Mouse (Mus musculus): Measurements from ENCODE around the gene 9030612E09Rik. TPM values are rescaled to one million over a fixed set of nuclear protein-coding genes. Genes with fewer than 3 reads are reported as not detected.
A peak's percentile ranks its signal among the peaks of the same experiment; 100 is the strongest.

9030612E09Rik gene
- total RNA-seq, 2 experiments from 2014 or later = 2.0 to 2.2 TPM

DNA sequence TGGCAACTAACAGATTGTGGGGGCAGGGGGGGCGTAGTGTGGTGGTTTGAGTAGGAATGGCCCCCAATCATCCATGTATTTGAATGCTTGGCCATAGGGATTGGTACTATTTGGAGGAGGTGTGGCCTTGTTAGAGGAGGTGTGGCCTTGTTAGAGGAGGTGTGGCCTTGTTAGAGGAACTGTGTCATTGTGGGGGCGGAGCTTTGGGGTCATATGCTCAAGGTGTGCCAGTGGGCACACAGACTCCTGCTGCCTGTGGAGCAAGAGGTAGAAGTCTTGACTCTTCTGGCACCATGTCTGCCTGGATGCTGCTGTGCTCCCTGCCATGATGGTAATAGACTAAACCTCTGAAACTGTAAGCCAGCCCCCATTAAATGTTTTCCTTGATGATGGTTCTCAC is 25.7 kb downstream of the 9030612E09Rik start:
- no peak for DNase-seq (ENCODE audit: low spot score in 2 of 2)

DNA sequence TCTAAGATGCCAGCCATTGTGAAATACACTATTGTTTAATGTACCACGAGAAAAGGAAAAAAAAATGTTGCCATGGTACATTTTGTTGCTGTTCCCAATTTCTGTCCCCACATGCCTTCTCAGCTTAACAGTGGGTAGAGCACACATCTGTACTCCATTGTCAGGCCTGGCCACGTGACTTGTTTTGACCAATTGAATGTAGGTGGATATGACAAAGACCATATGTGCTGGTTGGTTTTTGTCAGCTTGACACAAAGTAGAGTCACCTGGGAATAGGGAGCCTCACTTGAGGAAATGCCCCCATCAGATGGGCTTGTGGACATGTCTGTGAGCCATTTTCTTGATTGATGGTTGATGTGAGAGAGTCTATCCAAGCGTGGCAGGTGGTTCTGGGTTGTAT is 29.4 kb downstream of the 9030612E09Rik start:
- no peak for DNase-seq (ENCODE audit: low spot score in 2 of 2)

GRCm38 (mm10) chr10:43211866-43212265 is 37.4 kb downstream of the 9030612E09Rik start:
- peak in 1 of 2 experiments; percentile 43 for DNase-seq (ENCODE audit: low spot score in 2 of 2)

DNA sequence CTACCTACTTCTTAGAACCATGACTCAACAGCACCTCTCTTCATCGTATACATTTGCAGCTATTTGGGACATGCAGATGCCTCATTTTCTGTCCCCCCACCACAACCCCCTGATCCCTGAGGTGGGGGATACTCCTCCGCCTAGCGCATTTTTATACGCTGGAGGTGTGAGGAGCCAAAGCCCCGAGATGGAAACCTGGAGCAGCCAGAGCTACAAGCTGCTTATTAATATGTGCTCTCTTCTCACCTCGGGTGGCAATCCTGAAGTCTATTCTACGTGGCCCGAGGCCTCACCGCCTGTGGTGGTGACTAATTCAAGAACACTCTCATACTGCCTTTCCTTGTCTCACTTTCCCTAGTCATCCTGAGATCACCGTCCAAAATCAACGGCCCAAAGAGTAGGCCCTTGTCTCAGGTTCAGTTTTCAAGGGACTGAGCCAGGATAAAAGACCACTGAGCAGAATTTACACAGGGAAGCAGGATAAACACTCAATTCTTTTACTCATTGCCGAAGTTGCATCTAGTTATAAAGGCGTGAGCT is 42.9 kb downstream of the 9030612E09Rik start:
- no peak for DNase-seq (ENCODE audit: low spot score in 2 of 2)

DNA sequence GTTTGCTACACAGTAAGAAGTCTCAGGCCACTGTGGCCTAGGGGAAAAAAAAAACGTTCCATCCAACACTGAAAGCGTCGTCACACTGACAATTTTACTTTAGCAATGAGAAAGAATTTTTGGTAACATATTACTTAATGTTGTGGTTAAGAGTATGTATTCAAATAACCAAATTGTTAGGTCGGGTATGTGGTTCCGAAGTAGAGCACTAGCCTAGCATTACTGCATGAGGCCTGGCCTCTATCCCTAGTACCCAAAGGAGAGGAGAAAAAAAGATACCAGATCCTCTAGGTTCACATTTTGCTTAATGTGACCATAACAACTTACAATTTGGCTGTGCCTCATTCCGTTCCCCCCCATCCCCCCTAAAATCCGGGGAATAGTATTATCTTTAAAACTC is 46.0 kb downstream of the 9030612E09Rik start:
- DNase-seq (ENCODE audit: low spot score in 2 of 2) = peak in 1 of 2 experiments; percentile 2

GRCm38 (mm10) chr10:43220910-43221625 is 46.6 kb downstream of the 9030612E09Rik start, which contains the start of gene Pdss2:
TSS of gene Pdss2 (plus strand) at chr10:43221486.
- DNase-seq (ENCODE audit: low spot score in 2 of 2) = peak; percentile 93

GRCm38 (mm10) chr10:43221659-43222058 is 47.2 kb downstream of the 9030612E09Rik start:
- peak in 1 of 2 experiments; percentile 20 for DNase-seq (ENCODE audit: low spot score in 2 of 2)

- no peak for DNase-seq (ENCODE audit: low spot score in 2 of 2)
Observed at GRCm38 (mm10) chr10:43223391-43223790, 48.9 kb downstream of the 9030612E09Rik start.

Other genes starting within 250 kb of the 9030612E09Rik start
- gene Sobp, start 174 bp upstream of the 9030612E09Rik start, total RNA-seq (2021) = 10 to 100 TPM; 68.0 to 71.5 TPM
- gene Pdss2, start 46.8 kb downstream of the 9030612E09Rik start, total RNA-seq (2021) = 10 to 100 TPM; 16.5 to 19.3 TPM